Mouse (Mus musculus): Measurements from ENCODE around the gene Depdc1b.
A peak's percentile ranks its signal among the peaks of the same experiment; 100 is the strongest.

Depdc1b gene

DNA sequence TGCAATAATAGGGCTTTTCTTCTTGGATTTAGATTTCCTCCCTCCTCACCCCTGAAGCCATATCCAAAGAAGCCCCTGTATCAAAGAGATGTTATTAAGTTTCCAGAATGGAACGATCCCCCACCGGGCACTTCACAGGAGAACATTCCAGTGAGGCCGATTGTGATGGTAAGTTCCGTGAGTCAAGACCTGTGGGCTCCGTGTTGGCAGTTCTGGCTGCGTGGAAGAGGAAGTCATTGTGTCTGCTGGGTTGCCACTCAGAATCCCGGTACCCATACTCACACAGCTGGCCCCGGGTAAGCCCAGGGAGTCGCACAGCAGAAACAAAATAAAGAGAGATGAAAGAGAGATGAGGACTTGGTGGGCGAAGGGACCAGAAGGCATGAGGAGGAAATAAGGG is 41.2 kb downstream of the Depdc1b start:
- DNase-seq: no peak

DNA sequence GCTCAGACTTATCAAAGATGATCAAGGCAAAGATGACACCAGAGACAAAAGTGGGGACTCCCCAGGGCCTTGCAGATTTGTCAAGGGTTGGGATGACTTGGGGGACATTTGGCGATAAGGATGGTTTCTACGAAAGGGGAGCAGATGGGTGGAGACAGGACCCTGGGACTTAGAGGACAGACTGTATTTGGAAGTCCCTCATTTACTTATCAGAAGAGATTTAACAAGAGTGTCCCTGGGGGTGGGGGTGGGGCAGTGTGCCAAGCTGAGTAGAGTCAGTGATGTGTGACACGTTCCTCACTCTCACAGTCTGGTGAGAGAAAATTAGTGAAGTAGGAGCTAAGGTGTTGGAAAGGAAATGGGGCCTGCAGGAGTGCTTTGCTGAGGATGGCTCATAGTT is 42.1 kb downstream of the Depdc1b start:
- no peak for DNase-seq

DNA sequence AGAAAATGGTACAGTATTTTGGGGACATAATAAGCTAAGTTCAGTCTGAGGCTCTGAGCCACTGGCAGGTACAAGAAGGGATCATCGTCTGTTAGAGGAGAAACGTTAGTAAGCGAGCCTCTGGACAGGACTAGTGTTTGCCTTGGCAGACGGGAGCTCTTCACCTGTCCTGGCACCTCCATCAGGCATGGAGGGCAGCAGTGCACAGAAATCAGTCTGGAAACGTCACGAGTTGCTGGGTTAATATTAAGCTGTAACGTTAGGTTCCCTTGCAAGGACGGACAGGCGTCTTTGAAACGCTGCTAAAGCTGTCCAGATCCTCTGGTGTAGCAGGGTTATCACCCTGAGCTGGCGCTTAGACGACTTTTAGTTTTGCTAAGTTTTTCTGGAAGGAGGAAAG is 51.4 kb downstream of the Depdc1b start:
- DNase-seq: no peak

DNA sequence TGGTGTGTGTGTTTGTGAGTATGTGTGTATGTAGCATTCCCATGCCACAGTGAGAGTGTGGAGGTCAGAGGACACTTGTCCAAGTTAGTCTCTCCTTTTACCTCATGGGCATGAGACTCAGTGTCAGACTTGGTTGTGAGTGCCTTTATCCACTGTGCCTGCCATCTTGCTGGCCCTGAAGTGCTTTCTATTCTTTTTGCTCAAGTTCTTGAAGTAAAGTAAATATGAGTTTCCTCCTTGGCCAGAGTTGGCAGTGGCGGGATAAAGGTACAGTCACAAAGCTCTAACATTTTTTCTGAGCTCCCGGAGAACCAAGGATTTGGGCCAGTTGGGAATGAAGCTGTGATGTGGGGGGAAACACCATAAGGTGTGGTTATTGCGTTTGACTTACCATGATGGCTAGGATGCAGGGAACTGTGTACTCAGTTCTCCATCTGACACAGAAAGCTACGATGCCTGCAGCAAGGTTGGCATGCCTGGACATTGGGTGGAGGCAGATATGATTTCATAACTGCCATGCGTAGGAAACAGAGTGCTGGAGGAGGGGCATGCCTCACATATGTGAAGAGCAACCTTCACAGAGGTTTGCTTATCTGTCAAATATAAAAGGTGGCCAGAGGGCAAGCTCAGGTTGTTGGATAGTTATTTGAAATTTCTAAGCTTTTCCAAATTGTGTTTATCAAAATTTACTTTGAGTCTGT is 54.3 kb downstream of the Depdc1b start:
- DNase-seq: no peak

DNA sequence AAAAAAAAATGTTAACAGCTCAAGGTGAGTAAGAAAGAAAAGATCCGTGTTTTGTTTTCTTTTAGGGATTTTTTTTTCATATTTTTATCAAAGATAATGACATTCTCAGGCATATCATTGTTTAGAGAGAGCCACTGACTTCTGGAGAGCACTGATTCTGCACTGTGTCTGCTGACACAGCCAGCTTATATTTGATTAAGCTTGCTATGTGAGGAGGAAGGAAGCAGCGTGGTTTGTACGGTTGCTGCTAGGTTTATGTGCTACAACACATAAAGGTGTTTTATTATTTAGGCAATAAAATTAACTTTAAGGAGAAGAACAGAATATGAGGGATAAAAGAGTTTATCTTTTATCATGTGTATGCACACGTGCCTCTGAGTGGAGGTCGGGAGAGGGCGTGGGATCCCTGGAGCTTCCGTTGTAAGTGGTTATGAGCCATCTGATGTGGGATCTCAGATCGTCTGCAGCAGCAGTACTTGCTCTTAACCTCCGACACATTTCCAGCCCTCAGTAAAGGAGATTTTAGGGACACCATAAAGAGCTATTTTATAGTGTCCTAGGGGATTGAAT is 55.3 kb downstream of the Depdc1b start:
- DNase-seq: no peak

DNA sequence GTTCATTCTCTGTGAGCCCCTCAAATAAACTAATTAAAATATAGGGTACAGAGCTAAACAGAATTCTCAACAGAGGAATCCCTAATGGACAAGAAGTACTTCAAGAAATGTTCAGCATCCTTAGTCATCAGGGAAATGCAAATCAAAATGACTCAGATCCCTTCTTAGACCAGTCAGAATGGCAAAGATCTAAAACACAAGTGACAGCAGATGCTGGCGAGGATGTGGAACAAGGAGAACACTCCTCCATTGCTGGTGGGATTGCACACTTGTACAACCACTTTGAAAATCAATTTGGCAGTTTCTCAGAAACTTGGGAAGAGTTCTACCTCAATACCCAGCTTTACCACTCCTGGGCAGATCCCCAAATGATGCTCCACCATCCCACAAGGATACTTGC is 57.1 kb downstream of the Depdc1b start:
- no peak for DNase-seq

DNA sequence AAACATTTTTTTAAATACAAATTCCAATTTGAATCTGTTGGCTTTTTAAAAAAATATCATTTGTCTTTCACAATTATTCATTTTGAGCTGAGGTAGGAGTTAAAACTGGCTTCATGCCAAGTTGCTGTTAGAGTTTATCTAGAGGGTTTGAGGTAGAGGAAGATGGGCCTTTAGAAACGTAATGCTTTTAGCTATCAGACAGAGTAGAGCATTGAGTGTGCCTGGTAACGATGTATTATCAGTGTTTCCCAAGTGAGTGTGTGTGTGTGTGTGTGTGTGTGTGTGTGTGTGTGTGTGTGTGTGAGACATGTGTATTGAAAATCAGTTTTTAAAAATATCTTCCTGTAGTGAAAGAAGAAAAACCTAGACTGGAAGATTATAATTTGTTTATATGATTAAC is 60.5 kb downstream of the Depdc1b start:
- DNase-seq: no peak

DNA sequence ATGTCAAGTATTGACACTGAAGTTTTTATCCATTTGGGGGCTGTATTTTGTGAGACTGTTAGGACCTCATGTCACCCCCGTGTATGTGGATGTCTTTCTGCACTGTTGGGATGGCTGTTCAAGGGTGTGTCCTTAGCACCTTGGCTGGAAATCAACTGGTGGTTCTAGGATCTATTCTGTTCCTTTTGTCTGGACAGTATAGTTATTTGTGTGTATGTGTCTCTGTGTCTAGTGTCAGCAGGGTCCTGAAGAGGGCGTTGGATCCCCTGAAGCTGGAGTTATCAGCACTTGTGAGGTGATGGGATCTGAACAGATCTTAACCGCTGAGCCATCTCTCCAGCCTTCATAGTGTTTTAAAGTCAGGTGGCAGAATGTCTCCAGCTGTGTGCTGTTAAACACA is 65.0 kb downstream of the Depdc1b start:
- DNase-seq: no peak

DNA sequence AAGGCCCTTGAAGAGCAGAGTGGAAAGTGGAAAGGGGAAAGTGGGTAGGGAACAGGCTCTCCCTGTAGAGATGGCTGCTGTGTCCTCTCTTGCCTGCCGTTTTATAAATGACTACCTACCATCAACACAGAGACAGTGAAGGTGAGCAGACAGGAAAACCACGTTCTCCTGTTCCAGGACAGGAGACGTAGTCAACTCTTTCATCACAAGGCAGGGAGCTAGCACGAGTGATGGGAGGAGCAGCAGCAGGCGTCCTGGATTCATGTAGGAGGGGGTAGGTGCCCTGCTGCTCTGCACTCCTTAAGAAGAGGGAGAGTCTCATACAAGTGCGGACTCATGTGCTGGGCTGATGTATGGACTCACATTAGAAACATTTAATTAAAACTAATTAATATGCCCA is 66.9 kb downstream of the Depdc1b start:
- DNase-seq: no peak

DNA sequence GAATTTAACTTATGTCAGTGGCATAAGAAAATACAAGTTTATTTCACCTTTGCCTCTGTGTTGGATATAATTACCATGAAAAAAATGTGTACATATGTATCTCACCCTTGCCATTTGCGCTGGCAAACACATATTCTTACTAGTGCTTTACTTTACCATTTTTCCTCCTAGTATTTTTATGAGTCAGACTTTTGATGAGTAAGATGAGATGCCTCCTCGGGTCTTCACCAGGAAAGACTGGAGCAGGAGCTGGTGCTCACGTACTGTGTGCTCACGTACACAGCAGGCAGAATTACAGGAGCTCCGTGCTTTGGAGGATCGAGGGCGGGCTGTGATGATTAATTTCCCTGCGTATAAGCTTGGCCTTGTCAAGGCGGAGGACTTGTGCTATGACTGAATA is 69.9 kb downstream of the Depdc1b start:
- no peak for DNase-seq

DNA sequence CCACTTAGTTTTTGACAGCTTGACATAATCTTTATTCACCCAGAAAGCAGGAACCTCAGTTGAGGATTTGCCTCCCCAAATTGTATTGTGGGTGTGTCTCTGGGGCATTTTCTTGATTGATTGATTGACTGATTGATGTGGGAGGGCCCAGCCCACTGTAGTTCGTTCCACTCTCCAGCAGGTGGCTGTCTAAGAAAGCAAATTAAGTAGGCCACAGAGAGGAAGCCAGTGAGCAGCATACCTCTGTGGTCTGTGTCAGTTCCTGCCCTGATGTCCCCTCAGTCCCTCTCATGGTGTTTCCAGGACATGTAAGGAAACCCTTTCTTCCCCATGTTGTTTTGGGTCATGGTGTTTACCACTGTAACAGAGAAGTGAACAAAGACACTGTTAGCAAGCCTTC is 74.4 kb downstream of the Depdc1b start:
- peak; percentile 6 to 13 for DNase-seq

DNA sequence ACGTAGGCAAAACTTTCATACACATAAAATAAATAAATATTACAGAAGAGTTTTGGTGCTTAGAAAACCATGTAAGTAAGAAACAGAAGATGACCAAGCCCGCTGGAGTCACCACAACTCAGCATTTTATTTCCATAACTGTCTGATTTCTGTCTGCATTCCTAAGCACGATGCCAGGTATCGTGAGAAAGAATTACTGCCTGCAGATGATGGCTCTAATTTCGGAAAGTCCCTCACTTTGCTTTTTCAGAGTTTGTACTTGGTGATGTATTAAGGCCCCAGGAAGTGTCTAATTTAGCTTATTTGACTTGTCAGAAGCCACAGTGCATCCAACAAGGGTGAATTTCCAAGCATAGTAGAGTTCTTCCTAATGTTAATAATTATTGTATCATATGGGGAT is 87.1 kb downstream of the Depdc1b start:
- no peak for DNase-seq

DNA sequence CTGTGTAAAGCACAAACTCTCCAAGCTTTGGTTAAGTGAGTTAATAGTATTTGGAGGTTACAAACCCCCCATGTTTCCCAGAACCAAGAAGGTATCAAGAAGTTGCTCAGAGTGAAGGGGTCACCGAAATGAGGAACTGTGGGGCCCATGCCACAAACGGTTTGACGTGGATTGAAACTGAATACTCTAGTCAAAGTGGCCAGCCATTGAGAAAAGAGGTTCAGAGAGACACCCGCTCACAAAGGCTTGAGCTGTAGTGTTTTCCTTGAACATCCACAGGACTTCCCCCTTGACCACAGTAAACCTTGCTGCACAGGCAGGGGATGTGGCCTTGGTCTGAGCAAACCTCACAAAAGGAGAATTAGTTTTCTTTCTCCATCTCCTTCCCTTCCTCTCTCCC is 88.2 kb downstream of the Depdc1b start:
- no peak for DNase-seq

DNA sequence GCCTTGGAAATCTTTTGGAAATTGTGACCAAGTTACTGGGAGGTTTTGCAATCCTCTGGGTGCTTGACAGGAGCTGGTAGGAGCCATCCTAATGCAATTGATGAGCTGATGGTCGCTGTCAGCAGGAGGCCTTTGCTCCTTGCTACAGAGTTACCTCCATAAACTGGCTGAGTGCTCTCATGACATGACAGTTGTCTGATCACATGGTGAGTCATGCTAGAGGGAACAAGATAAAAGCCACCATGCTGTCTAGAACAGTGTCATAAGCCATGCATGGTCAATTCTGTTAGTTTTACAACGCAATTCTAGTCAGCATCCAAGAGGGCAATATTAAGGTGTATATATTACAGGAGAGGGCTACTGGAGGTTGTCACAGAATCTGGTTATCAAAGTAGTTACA is 99.3 kb downstream of the Depdc1b start:
- no peak for DNase-seq

DNA sequence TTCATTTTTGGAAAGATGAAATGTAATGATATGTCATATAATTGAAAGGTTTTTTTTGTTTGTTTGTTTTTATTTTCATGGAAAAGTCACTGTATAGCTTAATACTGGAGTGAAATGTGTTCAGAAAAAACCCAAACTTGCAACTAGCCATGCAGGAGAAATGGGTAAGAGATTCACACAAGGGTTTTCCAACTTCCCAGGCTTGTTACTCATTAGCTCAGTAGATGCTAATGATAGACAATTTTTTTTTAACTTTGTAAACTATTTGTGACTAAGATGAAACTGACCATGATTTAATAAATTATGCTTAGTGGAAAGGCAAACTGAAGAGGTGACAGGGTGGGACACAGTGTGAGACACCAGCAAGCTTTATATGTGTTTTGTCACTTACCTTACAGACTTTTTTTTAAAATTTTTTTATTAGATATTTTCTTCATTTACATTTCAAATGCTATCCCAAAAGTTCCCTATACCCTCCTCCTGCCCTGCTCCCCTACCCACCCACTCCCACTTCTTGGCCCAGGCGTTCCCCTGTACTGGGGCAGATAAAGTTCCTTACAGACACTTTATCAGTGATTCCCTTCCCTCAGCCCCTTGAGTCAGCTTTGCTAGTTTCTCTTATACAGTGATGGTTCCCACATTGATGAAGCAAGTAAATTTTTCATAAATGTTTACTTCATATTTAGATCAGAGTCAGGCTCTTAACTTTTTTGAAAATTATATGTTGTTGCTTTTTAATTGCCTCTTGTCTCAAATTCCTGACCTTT is 102.8 kb downstream of the Depdc1b start:
- DNase-seq: no peak

DNA sequence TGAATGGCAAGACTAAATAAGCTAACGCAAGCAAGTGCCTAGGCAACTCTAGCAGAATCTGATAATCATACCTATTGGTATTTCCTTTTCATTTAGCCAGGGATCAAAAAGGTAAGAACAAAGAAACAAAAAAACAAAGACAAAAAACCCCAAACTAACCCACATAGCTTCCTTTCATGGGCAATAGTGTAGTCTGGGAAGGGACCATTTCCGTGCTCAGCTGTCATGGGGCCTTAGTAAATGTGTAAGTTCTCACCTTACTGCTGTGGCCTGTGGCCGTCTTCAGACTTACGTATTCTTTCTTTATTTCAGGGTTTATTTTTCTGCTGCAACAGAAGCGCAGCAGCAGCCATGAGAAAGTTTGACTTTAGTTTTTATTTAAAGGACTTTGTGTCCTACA is 110.2 kb downstream of the Depdc1b start:
- no peak for DNase-seq

DNA sequence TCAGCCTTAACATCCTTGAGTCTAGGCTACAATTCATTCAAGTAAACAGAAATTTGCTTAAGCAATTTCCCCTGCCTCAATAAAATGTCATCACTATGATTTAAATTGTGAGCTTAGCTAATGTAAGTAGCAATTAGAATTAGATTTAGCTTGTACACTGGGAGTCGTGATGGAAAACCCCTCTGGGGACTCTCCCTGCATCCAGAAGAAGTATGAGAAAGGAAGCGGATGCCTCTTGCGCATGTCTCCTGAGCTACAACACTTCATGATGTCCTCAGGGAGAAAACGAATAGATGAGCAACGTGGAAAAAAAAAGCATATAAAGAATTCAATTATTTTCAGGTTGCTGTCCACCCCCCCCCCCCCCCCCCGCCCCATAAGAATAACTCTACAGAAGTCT is 112.7 kb downstream of the Depdc1b start:
- DNase-seq: no peak

DNA sequence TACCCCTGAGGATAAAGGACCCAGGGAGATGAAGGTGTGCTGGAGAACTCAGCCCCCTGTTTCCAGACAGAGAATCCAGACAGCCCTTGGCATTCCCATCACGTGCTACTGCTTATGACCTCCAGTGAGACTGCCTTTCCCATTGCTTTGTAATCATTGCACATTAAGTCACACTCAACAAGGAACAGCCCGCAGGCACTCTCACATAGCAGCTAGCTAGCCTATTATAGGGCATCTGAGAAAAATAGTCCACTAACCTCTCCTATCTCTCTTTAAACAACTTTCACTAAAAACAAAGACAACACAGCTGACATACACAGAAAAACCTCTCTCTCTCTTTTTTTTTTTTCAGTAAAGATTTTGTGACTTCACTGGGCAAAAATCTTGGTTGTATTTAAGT is 113.5 kb downstream of the Depdc1b start:
- DNase-seq: no peak

DNA sequence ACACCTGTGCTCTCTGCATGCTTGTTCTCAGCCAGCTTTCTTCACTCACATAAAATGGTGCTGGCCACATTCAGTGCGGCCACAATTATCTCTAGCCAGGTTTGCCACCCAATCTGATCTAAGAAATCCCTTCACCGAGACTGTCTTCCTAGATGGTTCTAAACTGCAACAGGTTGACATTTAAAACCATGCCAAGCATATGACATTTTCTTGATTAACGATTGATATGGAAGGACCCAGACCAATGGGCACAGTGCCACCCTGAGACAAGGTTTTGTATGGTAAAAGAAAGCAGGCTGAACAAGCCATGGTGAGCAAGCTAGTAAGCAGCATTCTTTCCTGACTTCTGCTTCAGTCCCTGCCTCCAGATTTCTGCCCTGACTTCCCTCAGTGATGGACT is 115.6 kb downstream of the Depdc1b start:
- no peak for DNase-seq

DNA sequence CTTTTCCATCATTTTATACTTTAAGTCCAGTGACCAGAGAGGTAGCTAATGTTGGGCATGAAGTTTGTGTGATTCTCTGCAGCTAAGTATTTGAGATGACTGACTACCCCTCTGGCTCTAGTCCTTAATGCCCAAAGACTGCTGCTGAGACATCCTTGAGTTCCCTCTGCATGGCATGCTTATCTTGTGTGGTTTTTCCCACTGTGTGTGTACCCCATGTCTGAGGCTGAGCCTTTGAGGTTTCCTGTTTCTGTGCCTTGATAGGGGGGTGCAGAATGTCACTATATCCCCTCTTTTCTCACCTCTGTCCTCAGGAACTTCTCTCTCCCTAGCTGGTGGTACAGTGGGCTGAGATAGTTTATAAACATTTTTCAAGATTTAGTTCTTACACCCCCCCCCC is 119.6 kb downstream of the Depdc1b start:
- DNase-seq: no peak

DNA sequence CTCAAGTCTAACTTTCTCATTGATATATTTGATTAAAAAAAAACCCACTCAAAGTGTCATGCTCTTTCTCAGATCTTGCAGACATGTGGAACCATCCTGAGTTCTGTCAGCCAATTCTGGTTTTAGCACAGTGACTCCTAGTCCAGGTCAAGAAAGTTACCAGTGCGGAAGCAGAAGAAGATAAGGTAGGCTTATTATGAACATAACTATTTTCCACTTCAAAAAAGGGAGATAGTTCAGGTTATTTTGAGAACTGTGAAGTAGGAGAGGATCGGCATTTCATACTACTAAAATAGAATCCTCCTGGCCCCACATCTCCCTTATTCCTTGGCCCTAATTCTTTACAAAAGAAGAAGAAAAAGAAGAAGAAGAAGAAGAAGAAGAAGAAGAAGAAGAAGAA is 121.3 kb downstream of the Depdc1b start:
- DNase-seq: no peak

DNA sequence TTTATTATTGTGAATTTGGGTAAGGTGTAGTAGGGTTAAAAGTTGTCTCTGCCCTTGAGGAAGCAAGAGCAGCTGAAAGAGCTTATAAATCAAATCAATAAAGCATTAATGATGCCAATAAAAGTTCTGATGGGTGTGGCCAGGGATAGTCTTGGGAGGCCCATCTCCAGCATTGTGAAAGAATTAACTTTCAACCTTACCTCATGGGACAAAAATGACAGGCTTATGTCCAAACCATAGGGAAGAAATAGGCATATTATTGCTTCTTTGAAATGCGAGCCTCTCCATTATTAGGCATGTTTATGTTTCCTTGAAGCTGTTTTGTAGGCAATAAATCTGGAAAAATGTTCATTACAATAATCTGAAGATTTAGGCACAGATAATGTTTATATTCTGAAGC is 122.9 kb downstream of the Depdc1b start:
- DNase-seq: no peak

DNA sequence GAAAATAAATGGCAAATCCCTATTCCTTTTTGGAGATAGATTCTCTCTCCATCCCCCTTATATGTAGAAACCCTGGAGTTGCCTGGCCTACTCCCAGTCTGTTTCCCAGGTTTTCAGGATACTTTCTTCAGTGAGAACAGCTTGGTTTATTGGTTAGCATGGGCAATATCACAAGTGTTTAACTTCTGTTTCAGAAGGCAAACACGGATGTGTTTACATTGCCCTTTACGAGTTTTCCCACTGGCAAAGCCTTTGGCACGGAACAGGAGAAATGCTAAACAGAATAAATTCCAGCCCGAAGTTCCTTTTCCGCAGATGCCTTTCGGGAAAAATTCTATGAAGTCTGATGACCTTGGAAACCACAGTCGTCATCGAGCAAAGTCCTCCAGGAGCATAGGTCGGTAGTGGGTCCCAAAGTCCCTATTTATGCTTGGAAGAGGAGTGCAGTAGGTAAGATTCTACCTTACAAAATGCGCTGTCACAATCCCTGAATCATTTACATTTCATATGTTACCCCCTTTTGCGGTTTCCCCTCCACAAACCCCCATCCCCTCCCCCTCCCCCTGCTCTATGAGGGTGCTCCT is 132.3 kb downstream of the Depdc1b start:
- DNase-seq: no peak

Data from cerebellum, postnatal 36 days (tissue).